Mouse (Mus musculus) lung, postnatal 25 days (tissue): Measurements from ENCODE around the gene Fbxo10.
"Not testable (repeated sequence)": the region's sequence is repeated elsewhere in the genome, so short reads cannot be mapped to it uniquely, and the experiment has no call there.

Source experiments
- DNase-seq: peaks from one replicate; pipeline ENCODE4 v3.0.0; 2022; ENCODE audit warnings: low spot score

Fbxo10 gene

GRCm38 (mm10) chr4:45084021-45084894 is at the start of gene Fbxo10:
Gene Fbxo10, minus strand, starts transcription at chr4:45084604.
- peak; percentile 93 for DNase-seq

DNA sequence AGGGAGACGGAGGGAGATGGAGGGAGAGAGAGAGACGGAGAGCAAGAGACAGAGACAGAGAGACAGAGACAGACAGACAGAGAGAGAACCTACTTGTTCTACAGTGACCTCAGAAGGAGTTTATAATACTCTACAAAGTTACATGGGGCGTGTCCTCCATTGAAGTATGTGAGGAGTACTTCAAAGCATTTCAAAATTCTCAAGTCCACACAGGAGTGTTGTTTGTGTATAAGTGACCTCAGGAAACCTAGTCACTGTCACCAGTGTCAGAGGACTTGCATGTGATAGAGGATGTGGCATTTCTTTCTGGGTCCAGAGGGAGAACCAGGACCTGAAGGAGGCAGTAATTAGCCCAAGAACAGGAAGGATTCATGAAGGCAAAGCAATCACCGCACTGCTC is 46.6 kb upstream of the Fbxo10 start:
- peak; percentile 52 for DNase-seq

- no peak for DNase-seq
These were observed 36.9 kb upstream of the Fbxo10 start for GRCm38 (mm10) chr4:45121311-45121710.

- DNase-seq: no peak
These were observed 24.2 kb upstream of the Fbxo10 start for GRCm38 (mm10) chr4:45108456-45109110.

DNA sequence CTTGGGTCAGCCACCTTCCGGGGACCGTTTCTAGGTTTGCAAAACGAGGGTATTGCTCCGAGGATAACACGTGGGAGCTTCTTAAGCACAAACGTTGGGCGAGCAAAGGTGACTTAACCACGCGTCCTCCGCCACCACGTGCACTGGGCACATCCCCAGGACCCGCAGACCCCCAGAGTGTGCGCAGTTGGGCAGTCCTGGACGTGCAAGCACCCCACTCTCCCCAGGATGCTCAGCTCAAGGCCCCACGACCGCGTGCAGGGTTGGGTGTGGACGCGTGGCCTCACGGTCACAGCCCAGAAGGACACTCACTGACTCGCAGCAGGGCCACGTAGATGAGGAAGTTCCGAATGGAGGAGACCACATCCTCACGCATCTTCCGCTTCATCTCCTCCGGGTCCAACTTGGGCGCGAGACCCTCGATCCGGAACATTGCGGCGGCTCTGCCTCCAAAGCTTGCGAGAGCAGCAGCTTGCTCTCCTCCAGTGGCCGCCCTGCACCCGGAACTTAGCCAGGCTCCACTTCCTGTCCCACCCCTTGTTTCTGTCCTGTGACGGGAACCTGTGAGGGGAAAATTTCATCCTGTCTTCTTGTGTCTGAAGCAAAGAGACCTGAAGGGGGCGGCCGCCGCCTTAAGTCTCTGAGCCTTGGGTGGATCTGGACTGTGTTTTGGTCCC is 23.3 kb upstream of the Fbxo10 start, which contains the start of gene Tomm5:
TSS of gene Tomm5 (minus strand) at position 514 of the 677 bp plus-strand sequence.
- peak; percentile 93 for DNase-seq

- no peak for DNase-seq
These were observed 22.7 kb upstream of the Fbxo10 start for GRCm38 (mm10) chr4:45107066-45107465.

- DNase-seq: no peak
These were observed 22.0 kb upstream of the Fbxo10 start for GRCm38 (mm10) chr4:45106409-45106808.

DNA sequence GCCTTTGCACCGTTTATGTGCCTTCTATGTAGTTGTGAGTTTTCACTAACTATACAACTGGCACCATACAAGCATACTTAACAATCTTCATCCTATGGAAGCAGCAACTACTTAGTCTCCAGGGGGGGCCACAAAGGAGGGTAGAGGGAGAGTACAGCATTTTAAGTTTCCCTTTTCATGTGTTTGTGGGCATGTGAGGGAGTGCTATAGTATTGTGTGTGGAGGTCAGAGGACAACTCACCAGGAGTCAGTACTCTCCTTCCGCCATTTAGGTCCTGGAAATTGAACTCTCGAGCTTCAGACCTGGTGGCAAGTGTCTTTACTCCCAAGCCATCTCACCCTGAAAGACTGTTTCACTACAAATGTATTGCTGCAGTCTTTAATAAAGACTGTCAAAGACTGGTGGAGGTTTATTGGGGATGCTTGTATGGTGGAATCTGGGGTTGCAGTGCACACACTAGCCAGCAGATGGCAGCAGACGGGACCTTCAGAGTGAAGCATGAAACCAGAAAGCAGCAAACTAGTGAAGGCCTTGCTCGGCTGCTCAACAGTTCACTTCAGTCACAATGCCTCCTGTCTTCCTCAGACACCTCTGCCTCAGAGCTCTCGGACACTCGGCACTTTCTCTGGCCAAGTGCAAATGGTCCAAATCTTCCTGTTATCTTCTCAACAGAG is 12.9 kb upstream of the Fbxo10 start:
- peak; percentile 51 for DNase-seq

GRCm38 (mm10) chr4:45084895-45085290 is 489 bp upstream of the Fbxo10 start:
- DNase-seq: no peak

DNA sequence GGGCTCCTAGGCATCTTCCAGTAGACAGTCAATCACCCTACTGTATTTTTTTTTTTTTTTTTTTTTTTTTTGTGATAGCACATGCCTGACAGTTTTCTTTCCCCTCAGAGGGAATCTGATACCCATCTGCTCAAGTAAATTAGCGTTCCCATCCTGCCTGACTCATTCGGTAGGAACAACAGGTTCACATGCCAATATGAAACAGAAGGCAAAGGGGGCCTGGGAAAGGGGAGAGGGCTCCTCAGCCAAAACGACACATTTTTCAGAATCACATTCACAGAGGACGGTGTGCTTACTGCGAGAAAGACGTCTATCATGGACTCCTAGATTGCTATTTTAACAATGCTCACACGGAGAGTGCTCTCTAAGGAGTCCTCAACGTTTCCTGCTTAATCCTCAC is 917 bp downstream of the Fbxo10 start:
- DNase-seq: no peak

GRCm38 (mm10) chr4:45082951-45083350 is 1.5 kb downstream of the Fbxo10 start:
- no peak for DNase-seq

- not testable (repeated sequence) for DNase-seq
These were observed 3.4 kb downstream of the Fbxo10 start for GRCm38 (mm10) chr4:45081041-45081440.

DNA sequence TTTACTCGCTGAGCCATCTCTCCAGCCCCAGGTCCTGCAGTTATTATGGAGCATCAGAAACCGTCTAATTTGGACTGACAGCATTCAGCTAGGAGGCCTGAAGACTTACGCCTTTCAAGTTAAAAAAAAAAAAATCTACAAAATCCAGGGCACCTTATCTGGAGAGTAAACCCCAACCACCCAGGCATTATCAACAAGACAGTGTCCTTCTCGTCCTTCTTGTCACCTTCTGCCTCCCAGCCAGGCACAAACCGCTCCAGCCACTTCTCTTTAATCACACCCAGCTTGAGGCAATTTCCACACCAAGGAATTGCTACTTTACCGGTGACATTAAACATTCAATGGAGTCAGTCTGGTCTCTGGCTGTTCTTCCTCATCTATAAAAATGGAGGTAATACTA is 10.9 kb downstream of the Fbxo10 start:
- DNase-seq: no peak

- no peak for DNase-seq
These were observed 12.0 kb downstream of the Fbxo10 start for GRCm38 (mm10) chr4:45072261-45072973.

GRCm38 (mm10) chr4:45067742-45068141 is 16.7 kb downstream of the Fbxo10 start:
- DNase-seq: no peak

- no peak for DNase-seq
These were observed 18.2 kb downstream of the Fbxo10 start for GRCm38 (mm10) chr4:45066036-45066730.

DNA sequence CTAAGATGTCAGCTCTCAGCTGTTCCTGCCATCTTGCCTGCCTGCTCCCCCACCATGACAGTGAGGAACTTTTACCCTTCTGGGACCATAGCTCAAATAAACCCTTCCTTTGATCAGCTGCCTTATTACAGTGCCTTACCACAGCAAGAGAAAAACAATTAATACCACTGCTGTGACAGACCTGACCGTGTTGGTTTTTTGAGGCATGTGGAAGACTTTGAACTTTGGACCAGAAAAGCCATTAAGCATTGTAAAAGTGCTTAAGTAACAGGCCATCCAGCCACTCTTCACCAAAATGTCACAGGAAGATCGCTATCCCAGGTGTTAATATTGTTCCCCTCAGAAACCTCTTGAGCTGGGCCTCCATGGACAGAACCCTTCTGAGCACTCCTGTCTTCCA is 19.8 kb downstream of the Fbxo10 start:
- DNase-seq: no peak

DNA sequence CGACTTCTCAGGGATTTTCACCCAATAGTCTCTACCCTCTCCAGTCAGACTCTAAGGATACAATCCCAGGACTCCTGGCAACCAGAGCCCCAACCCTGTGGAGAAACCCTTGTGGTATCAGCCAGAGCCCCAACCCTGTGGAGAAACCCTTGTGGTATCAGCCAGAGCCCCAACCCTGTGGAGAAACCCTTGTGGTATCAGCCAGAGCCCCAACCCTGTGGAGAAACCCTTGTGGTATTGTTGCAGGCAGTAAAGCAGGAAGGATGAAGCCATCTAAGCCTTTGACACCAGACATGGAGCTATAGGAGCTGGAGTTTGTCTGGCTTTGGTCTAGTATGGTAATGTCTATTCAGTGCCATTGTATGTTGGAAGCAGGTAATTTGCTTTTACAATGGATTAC is 20.6 kb downstream of the Fbxo10 start:
- DNase-seq: not testable (repeated sequence)

GRCm38 (mm10) chr4:45055451-45055850 is 29.0 kb downstream of the Fbxo10 start:
- no peak for DNase-seq

DNA sequence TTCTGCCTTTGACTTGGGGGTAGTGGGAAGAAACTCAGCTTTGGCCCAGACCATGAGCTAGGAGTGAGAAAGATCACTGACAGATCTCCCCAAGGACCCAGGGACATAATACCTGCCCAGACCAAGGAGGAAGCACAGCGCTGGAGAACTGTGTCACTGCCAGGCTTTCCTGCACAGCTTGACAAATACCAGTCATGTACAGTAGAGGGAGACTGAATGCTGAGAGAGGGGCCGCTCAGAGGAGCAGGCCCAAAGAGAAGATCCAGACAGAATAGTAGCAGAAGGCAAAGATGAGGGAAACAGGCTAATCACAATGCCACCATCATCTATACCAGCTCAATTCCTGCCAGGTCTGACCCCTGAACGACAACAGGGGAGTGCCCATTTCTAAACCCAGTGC is 29.5 kb downstream of the Fbxo10 start:
- no peak for DNase-seq

DNA sequence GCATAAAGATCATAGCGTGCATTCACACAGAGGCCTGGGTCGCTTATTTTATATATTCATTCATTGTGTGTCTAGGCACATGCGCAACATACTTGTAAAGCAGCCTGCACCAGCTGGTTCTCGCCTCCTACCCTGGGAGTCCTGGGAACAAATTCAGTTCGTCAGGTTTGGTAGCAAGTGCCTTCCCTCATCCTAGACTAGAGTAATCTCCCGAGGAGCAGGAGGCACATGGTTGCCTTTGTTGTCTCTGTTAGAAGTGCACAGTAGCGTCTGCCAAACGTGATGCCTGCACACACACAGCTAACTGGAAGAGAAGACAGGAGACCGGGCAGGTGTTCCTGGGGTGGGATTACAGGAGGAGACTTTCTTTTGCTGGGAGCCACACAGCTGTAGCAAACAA is 36.4 kb downstream of the Fbxo10 start:
- DNase-seq: no peak
